Mouse (Mus musculus) limb, embryonic 13.5 days (tissue): ENCODE results near the gene Gm45799. TPM values are rescaled to one million over a fixed set of nuclear protein-coding genes. Genes with fewer than 3 reads are reported as not detected.
A peak's percentile ranks its signal among the peaks of the same experiment; 100 is the strongest.

Experiments used
- ATAC-seq: fragments of 200-750 bp; cut with Nextera tagmentation; 2 replicates; pipeline ENCODE4 v1.8.0; 2017; ENCODE audit warnings: low read depth, moderate number of reproducible peaks, moderate TSS enrichment; ENCODE audit not compliant: low FRiP score
- H3K27ac ChIP-seq: fragments of 300-500 bp; sonication (generic); 2 replicates; pipeline ENCODE4 v1.5.1; 2015; ENCODE audit warnings: inconsistent platforms, mild to moderate bottlenecking, moderate library complexity
- H3K27me3 ChIP-seq: fragments of 300-500 bp; sonication (generic); 2 replicates; pipeline ENCODE4 v1.6.1; 2015; ENCODE audit warnings: mild to moderate bottlenecking, inconsistent platforms
- H3K36me3 ChIP-seq: fragments of 300-500 bp; sonication (generic); 2 replicates; pipeline ENCODE4 v1.6.1; 2015; ENCODE audit warnings: inconsistent platforms, mild to moderate bottlenecking, moderate library complexity
- H3K4me1 ChIP-seq: fragments of 300-500 bp; sonication (generic); 2 replicates; pipeline ENCODE4 v1.6.1; 2015; ENCODE audit warnings: inconsistent platforms
- H3K4me2 ChIP-seq: fragments of 300-500 bp; sonication (generic); replicated peaks from 2 replicates; pipeline ENCODE4 v1.6.1; 2015; ENCODE audit warnings: inconsistent platforms, mild to moderate bottlenecking, moderate library complexity
- H3K4me3 ChIP-seq: fragments of 300-500 bp; sonication (generic); 2 replicates; pipeline ENCODE4 v1.5.1; 2015; ENCODE audit warnings: moderate library complexity, mild to moderate bottlenecking, inconsistent platforms
- H3K9ac ChIP-seq: fragments of 300-500 bp; sonication (generic); 2 replicates; pipeline ENCODE4 v1.6.1; 2015; ENCODE audit warnings: mild to moderate bottlenecking, inconsistent platforms
- H3K9me3 ChIP-seq: fragments of 300-500 bp; sonication (generic); 2 replicates; pipeline ENCODE4 v1.6.1; 2016; ENCODE audit warnings: inconsistent platforms
- WGBS: fragments of 180-500 bp; shearing (Covaris S2); methylation state at CpG from one replicate; pipeline ENCODE4 v1.1.7; 2015; 5-methylcytosine and 5-hydroxymethylcytosine counted together
- polyA plus RNA-seq: library from polyadenylated mRNA; unstranded; fragments of >200 nt; fragmentation: Nextera tagmentation; extraction: Ambion mirVana; gene quantifications from 2 replicates; pipeline ENCODE4 v1.2.1, GENCODE M21; 2015

The Gm45799 gene
- polyA plus RNA-seq, 1 experiment from 2014 or later, result 23.7 TPM

DNA sequence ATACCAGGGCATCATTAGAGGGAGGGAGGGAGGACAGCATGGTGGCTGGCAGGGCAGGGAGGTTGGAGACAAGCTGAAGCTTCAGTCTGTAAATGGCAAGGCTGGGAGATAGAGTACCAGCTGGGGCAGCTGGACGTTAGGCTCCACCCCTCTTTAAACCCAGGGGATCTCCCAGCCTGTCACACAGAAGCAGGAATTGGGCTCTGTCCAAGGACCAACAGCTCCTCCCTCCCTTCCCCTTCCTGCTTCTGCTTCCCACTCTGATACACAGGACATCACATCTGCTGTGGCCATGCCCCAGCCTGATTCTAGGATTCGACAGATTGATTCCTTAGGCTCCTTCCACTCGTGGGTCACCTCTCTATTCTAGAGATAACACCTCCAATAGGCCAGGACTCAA is 11.7 kb upstream of the Gm45799 start:
- ATAC-seq, result no peak
- no peaks in the 10 kb centered on the region for H3K27me3 ChIP-seq
- H3K4me1 ChIP-seq, result peaks cover 16% of the 10 kb centered on the region
- H3K9me3 ChIP-seq, result no peaks in the 10 kb centered on the region
- no peak overlapping the region for H3K27ac ChIP-seq
- no peak overlapping the region for H3K4me2 ChIP-seq
- H3K4me3 ChIP-seq, result no peak overlapping the region
- H3K36me3 ChIP-seq, result peaks cover 18% of the 10 kb centered on the region
- no peak overlapping the region for H3K9ac ChIP-seq
- WGBS, result 33% methylated on average over 3 of the region's 3 CpGs

- ATAC-seq, result no peak
These were observed 7.8 kb upstream of the Gm45799 start for GRCm38 (mm10) chr7:105632551-105632972.

DNA sequence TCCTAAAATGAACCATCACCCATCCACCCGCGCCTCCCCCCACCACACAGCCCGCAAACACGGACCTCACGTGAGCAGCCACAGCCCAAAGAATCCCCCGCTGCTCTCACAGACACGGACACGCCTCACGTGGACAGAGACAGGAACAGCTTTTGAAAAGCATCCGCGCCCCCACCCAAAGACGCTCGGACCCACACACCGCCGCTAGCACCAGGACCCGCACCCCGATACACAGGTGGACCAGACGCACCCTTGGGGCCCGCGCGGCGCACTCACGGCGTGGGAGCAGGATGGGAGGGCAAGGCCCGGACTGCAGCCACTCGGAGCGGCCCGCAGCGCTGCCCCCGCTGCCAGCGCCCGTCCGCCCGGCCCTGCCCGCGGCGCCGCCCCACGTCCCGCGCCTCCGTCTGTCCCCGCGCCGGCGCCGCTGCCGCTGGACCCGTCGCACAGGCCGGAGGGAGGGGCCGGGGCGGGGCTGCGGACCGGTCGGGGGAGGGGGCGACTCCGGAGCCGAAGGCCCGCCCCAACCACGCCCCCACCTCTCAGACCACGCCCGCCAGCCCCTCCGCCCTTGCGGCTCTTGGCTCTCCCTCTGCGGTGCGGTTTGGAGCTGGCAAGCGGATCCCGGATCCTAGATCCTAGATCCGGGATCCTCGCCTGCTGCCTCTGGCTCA is 7.1 kb upstream of the Gm45799 start, which contains the start of gene Trim3:
Trim3 (minus strand) TSS at position 445 of the 674 bp plus-strand sequence.
- peak within 1 kb of the TSS; percentile 77 for H3K27ac ChIP-seq
- peaks cover 26% of the 10 kb centered on the region for H3K4me1 ChIP-seq
- peak; percentile 92 for ATAC-seq
- H3K9ac ChIP-seq, result peak within 1 kb of the TSS; percentile 88
- no peaks in the 10 kb centered on the region for H3K9me3 ChIP-seq
- under 1% methylated on average over 61 of the region's 71 CpGs for WGBS
- peak within 1 kb of the TSS; percentile 84 for H3K4me3 ChIP-seq
- H3K36me3 ChIP-seq, result peaks cover 32% of the 10 kb centered on the region
- no peaks in the 10 kb centered on the region for H3K27me3 ChIP-seq
- H3K4me2 ChIP-seq, result peak within 1 kb of the TSS; percentile 83

More at GRCm38 (mm10) chr7:105632551-105632972, 7.8 kb upstream of the Gm45799 start:
- 17% methylated on average over 4 of the region's 4 CpGs for WGBS
- Histone ChIP-seq H3K4me1 (peaks cover 26% of the 10 kb centered on the region), H3K36me3 (peaks cover 25% of the 10 kb centered on the region), H3K27ac (no peak overlapping the region), H3K9ac (peak overlapping the region; percentile 88), H3K4me3 (peak overlapping the region; percentile 84), H3K27me3 (no peaks in the 10 kb centered on the region), H3K9me3 (no peaks in the 10 kb centered on the region), H3K4me2 (peak overlapping the region; percentile 83)

DNA sequence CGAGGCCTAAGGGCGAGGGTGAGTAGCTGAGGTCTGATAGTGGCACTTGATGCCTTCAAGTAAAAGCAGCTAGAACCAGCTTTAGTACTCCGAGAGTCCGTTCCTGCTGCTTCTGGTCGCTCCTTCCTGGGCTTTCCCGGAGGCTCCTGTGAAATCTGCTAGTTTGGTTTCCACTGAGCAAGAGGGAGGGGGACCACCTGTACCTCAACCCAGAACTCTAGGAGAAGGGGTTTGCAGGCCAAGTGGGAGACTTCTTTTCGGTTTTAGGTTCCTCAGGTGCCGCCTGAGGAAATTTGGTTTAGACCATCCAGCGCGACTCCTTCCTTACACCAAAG is 6.6 kb upstream of the Gm45799 start:
- Histone ChIP-seq H3K4me1 (peaks cover 28% of the 10 kb centered on the region), H3K36me3 (peaks cover 38% of the 10 kb centered on the region), H3K27me3 (no peaks in the 10 kb centered on the region), H3K9me3 (no peaks in the 10 kb centered on the region), H3K9ac (peak overlapping the region; percentile 88), H3K4me3 (peak overlapping the region; percentile 84), H3K4me2 (peak overlapping the region; percentile 83), H3K27ac (peak overlapping the region; percentile 77)
- 2% methylated on average over 10 of the region's 10 CpGs for WGBS
- peak; percentile 62 for ATAC-seq

- Histone ChIP-seq H3K4me2 (peak overlapping the region; percentile 83), H3K27ac (peak overlapping the region; percentile 77; the same call in 1 of the 2 replicates), H3K27me3 (no peaks in the 10 kb centered on the region), H3K4me1 (peaks cover 29% of the 10 kb centered on the region), H3K9ac (peak overlapping the region; percentile 19; the same call in 1 of the 2 replicates), H3K9me3 (no peaks in the 10 kb centered on the region), H3K4me3 (peak overlapping the region; percentile 84), H3K36me3 (peaks cover 39% of the 10 kb centered on the region)
- 46% methylated on average over 9 of the region's 9 CpGs for WGBS
- no peak for ATAC-seq
These were observed 6.0 kb upstream of the Gm45799 start for GRCm38 (mm10) chr7:105634272-105634920.

DNA sequence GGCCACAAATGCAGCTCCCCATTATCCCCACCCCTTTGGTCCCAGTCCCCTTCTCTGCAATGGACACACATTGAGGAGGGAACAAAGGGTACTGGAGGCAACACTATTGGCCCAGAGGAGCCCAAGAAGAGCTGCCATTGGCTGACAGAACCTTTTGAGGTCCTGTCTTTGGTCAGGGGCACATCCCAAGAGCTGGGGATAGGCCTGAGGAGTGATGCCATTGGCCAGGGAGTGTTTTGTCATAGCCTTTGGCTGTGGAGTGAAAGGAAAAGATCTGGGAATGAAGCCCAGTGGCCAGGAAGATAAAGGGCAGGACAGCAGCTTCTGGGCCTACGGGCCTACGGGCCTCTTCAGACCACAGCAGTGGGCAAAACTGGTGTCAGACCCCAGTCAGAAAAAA is 4.6 kb upstream of the Gm45799 start:
- Histone ChIP-seq H3K27ac (no peak overlapping the region), H3K4me1 (peaks cover 33% of the 10 kb centered on the region), H3K9me3 (no peaks in the 10 kb centered on the region), H3K36me3 (peaks cover 39% of the 10 kb centered on the region), H3K4me3 (no peak overlapping the region), H3K27me3 (no peaks in the 10 kb centered on the region), H3K9ac (0 out of 2 replicates have a peak overlapping the region, but pooled peaks have one; percentile 9), H3K4me2 (no peak overlapping the region)
- ATAC-seq, result no peak
- WGBS, result 98% methylated on average over 2 of the region's 2 CpGs

GRCm38 (mm10) chr7:105638776-105639175 is 1.6 kb upstream of the Gm45799 start:
- H3K4me2 ChIP-seq, result peak overlapping the region; percentile 94; the same call in 1 of the 2 replicates

DNA sequence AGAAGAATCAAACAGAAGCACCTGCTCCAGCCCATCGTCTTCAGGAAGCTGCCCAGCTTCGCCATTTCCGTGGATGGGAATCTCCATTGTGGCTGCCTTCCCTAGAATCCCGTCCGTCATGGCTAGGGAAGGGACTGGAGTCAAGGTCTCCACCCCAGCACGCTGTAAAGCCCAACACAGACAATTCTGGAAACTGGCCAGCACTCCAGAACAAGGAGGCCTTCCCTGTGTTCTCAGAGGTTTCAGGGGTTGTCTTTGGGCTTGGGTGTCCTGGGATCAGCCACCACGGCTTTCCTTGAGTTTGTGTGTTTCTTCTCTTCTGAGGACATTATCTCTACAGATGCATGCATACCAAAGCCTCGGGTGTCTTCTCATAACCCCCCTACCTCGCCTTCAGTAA is 1.0 kb upstream of the Gm45799 start:
- Histone ChIP-seq H3K9ac (peak overlapping the region; percentile 93), H3K27ac (no peak overlapping the region), H3K9me3 (no peaks in the 10 kb centered on the region), H3K4me3 (peak overlapping the region; percentile 79), H3K36me3 (peaks cover 52% of the 10 kb centered on the region), H3K4me2 (peak overlapping the region; percentile 94), H3K27me3 (no peaks in the 10 kb centered on the region), H3K4me1 (peaks cover 29% of the 10 kb centered on the region)
- 76% methylated on average over 9 of the region's 9 CpGs for WGBS
- ATAC-seq, result no peak

More at GRCm38 (mm10) chr7:105638776-105639175, 1.6 kb upstream of the Gm45799 start:
- Histone ChIP-seq H3K4me1 (peaks cover 35% of the 10 kb centered on the region), H3K27ac (no peak overlapping the region), H3K9ac (peak overlapping the region; percentile 93; the same call in 1 of the 2 replicates), H3K36me3 (peaks cover 47% of the 10 kb centered on the region), H3K4me3 (peak overlapping the region; percentile 79; the same call in 1 of the 2 replicates), H3K9me3 (no peaks in the 10 kb centered on the region), H3K27me3 (no peaks in the 10 kb centered on the region)
- ATAC-seq, result no peak
- WGBS, result 96% methylated on average over 6 of the region's 6 CpGs

DNA sequence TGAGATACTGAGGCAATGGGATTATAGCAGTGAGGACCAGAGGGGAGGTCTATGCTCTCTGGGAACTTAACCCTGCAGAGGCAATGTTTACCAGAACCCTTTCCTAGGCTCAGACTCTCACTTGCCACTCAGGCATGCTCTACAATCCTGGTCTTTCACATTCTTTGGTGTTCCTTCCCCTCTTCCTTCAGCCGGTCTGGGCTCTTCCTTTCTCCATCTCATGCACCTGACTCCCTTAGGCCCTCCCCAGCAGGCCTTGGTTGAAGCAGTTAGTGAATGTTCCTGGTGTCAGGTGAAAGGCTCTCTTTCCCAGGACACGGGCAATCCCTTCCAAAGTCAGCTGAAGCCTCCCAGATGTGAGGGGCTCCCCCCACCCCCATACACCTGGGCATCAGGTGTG is 596 bp upstream of the Gm45799 start, which contains the start of gene Timm10b:
Timm10b (plus strand) TSS at position 301 of the 400 bp plus-strand sequence.
- Histone ChIP-seq H3K9ac (peak within 1 kb of the TSS; percentile 93), H3K9me3 (no peaks in the 10 kb centered on the region), H3K4me1 (peaks cover 25% of the 10 kb centered on the region), H3K27me3 (no peaks in the 10 kb centered on the region), H3K36me3 (peaks cover 52% of the 10 kb centered on the region), H3K4me3 (peak within 1 kb of the TSS; percentile 79), H3K4me2 (peak within 1 kb of the TSS; percentile 94), H3K27ac (peak within 1 kb of the TSS; percentile 82)
- no peak; the same call in 1 of the 2 replicates for ATAC-seq
- WGBS, result 13% methylated on average over 2 of the region's 2 CpGs

GRCm38 (mm10) chr7:105640894-105641255 is 523 bp downstream of the Gm45799 start:
- Histone ChIP-seq H3K4me1 (peaks cover 25% of the 10 kb centered on the region), H3K4me3 (peak overlapping the region; percentile 79), H3K27ac (peak overlapping the region; percentile 82), H3K27me3 (no peaks in the 10 kb centered on the region), H3K4me2 (peak overlapping the region; percentile 94), H3K36me3 (peaks cover 49% of the 10 kb centered on the region), H3K9ac (peak overlapping the region; percentile 93), H3K9me3 (no peaks in the 10 kb centered on the region)
- 0% methylated on average over 18 of the region's 18 CpGs for WGBS
- ATAC-seq, result peak; percentile 17; the same call in 1 of the 2 replicates

DNA sequence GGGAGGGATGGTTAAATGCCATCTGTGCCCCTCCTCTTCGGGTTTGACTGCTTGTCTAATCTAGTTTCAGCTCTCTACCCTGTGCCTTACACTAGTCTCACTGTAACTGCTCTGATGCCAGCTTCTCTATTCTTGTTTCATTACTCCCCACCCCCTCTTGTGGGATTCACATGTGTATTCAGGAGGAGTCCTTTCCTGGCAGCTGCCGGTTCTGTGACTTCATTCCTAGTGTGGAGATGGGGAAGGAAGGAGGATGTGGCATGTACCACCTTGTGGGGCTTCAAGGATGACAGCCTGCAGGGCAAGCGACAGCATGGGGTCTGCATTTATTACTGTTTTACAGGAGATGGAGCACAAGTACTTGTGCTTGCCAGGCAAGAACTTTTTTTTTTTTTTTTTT is 1.6 kb downstream of the Gm45799 start:
- Histone ChIP-seq H3K9ac (peak overlapping the region; percentile 93), H3K4me3 (peak overlapping the region; percentile 79; the same call in 1 of the 2 replicates), H3K27ac (no peak overlapping the region), H3K9me3 (no peaks in the 10 kb centered on the region), H3K36me3 (peaks cover 43% of the 10 kb centered on the region), H3K4me2 (peak overlapping the region; percentile 94), H3K4me1 (peaks cover 25% of the 10 kb centered on the region), H3K27me3 (no peaks in the 10 kb centered on the region)
- 82% methylated on average over 3 of the region's 3 CpGs for WGBS
- ATAC-seq, result no peak
